Mouse (Mus musculus): ENCODE measurements at regions not wholly inside any gene's neighbourhood (a gene's known extent, or its start where the extent isn't known, plus 50 kb on each side); places are given as distances from the start of the nearest gene placed in this dataset.
"Not testable (repeated sequence)": the region's sequence is repeated elsewhere in the genome, so short reads cannot be mapped to it uniquely, and the experiment has no call there.

GRCm38 (mm10) chr16:15194926-15195711 is 122.1 kb upstream of the Gm21897 start:
- Histone ChIP-seq H3K4me3 (no peak overlapping the region), H3K27ac (no peak overlapping the region), H3K36me3 (ENCODE audit: poor library complexity, severe bottlenecking) (no peaks in the 10 kb centered on the region), H3K27me3 (no peaks in the 10 kb centered on the region), H3K9ac (no peak overlapping the region), H3K9me3 (replicated peaks) (no peaks in the 10 kb centered on the region), H3K4me2 (no peak overlapping the region), H3K4me1 (no peaks in the 10 kb centered on the region)
- WGBS, result 77% methylated on average over 6 of the region's 6 CpGs
- ATAC-seq, result no peak

- H3K9me3 ChIP-seq (replicated peaks); H3K4me1 ChIP-seq; H3K36me3 ChIP-seq (ENCODE audit: poor library complexity, severe bottlenecking); H3K9ac ChIP-seq; H3K27me3 ChIP-seq; H3K4me2 ChIP-seq; H3K4me3 ChIP-seq; ATAC-seq; H3K27ac ChIP-seq: not testable (repeated sequence)
- 92% methylated on average over 8 of the region's 12 CpGs for WGBS
Observed at GRCm38 (mm10) chr16:15195931-15196330, 121.3 kb upstream of the Gm21897 start.

GRCm38 (mm10) chr16:15196855-15197254 is 120.4 kb upstream of the Gm21897 start:
- Histone ChIP-seq H3K4me2 (no peak overlapping the region), H3K4me1 (no peaks in the 10 kb centered on the region), H3K9ac (no peak overlapping the region), H3K4me3 (no peak overlapping the region), H3K9me3 (replicated peaks) (no peaks in the 10 kb centered on the region), H3K27ac (no peak overlapping the region), H3K27me3 (no peaks in the 10 kb centered on the region), H3K36me3 (ENCODE audit: poor library complexity, severe bottlenecking) (no peaks in the 10 kb centered on the region)
- no peak for ATAC-seq

GRCm38 (mm10) chr16:15215921-15216320 is 101.3 kb upstream of the Gm21897 start:
- Histone ChIP-seq H3K4me2 (no peak overlapping the region), H3K4me3 (no peak overlapping the region), H3K27ac (no peak overlapping the region), H3K9me3 (replicated peaks) (no peaks in the 10 kb centered on the region), H3K4me1 (no peaks in the 10 kb centered on the region), H3K27me3 (no peaks in the 10 kb centered on the region), H3K36me3 (ENCODE audit: poor library complexity, severe bottlenecking) (no peaks in the 10 kb centered on the region), H3K9ac (no peak overlapping the region)
- ATAC-seq, result no peak
- 86% methylated on average over 2 of the region's 2 CpGs for WGBS

GRCm38 (mm10) chr16:15220961-15221547 is 96.2 kb upstream of the Gm21897 start:
- no peaks in the 10 kb centered on the region for H3K4me1 ChIP-seq
- no peaks in the 10 kb centered on the region for H3K27me3 ChIP-seq
- 79% methylated on average over 4 of the region's 4 CpGs for WGBS
- no peak for ATAC-seq
- no peak overlapping the region for H3K4me2 ChIP-seq
- no peak overlapping the region for H3K4me3 ChIP-seq
- no peak overlapping the region for H3K27ac ChIP-seq
- H3K9ac ChIP-seq, result no peak overlapping the region
- H3K36me3 ChIP-seq (ENCODE audit: poor library complexity, severe bottlenecking), result no peaks in the 10 kb centered on the region
- H3K9me3 ChIP-seq (replicated peaks), result no peaks in the 10 kb centered on the region

- H3K4me1 ChIP-seq, result no peaks in the 10 kb centered on the region
- ATAC-seq, result no peak
Observed at GRCm38 (mm10) chr16:15237836-15238235, 79.4 kb upstream of the Gm21897 start.

GRCm38 (mm10) chr16:15238449-15238848 is 78.8 kb upstream of the Gm21897 start:
- no peak for ATAC-seq
- Histone ChIP-seq H3K4me1 (no peaks in the 10 kb centered on the region), H3K36me3 (ENCODE audit: poor library complexity, severe bottlenecking) (no peaks in the 10 kb centered on the region), H3K4me3 (no peak overlapping the region), H3K27me3 (no peaks in the 10 kb centered on the region), H3K9ac (no peak overlapping the region), H3K4me2 (no peak overlapping the region), H3K9me3 (replicated peaks) (no peaks in the 10 kb centered on the region), H3K27ac (no peak overlapping the region)

More at GRCm38 (mm10) chr16:15237836-15238235, 79.4 kb upstream of the Gm21897 start:
- Histone ChIP-seq H3K27me3 (no peaks in the 10 kb centered on the region), H3K36me3 (ENCODE audit: poor library complexity, severe bottlenecking) (no peaks in the 10 kb centered on the region), H3K9me3 (replicated peaks) (no peaks in the 10 kb centered on the region), H3K4me2 (no peak overlapping the region), H3K9ac (no peak overlapping the region), H3K4me3 (no peak overlapping the region), H3K27ac (no peak overlapping the region)

- H3K4me3 ChIP-seq, result no peak overlapping the region
- no peaks in the 10 kb centered on the region for H3K36me3 ChIP-seq (ENCODE audit: poor library complexity, severe bottlenecking)
- no peak for ATAC-seq
- no peaks in the 10 kb centered on the region for H3K27me3 ChIP-seq
- H3K27ac ChIP-seq, result no peak overlapping the region
- no peaks in the 10 kb centered on the region for H3K4me1 ChIP-seq
- no peaks in the 10 kb centered on the region for H3K9me3 ChIP-seq (replicated peaks)
- H3K4me2 ChIP-seq, result no peak overlapping the region
- H3K9ac ChIP-seq, result no peak overlapping the region
Observed at GRCm38 (mm10) chr16:15250186-15250585, 67.1 kb upstream of the Gm21897 start.

- Histone ChIP-seq H3K27ac (no peak overlapping the region), H3K9ac (no peak overlapping the region), H3K9me3 (replicated peaks) (no peaks in the 10 kb centered on the region), H3K27me3 (no peaks in the 10 kb centered on the region), H3K36me3 (ENCODE audit: poor library complexity, severe bottlenecking) (no peaks in the 10 kb centered on the region), H3K4me3 (no peak overlapping the region), H3K4me1 (no peaks in the 10 kb centered on the region), H3K4me2 (no peak overlapping the region)
- ATAC-seq, result no peak
- 76% methylated on average over 2 of the region's 2 CpGs for WGBS
Observed at GRCm38 (mm10) chr16:15251686-15252085, 65.6 kb upstream of the Gm21897 start.

GRCm38 (mm10) chr16:15252666-15253347 is 64.5 kb upstream of the Gm21897 start:
- H3K4me3 ChIP-seq, result no peak overlapping the region
- ATAC-seq, result no peak
- H3K27me3 ChIP-seq, result no peaks in the 10 kb centered on the region
- WGBS, result 89% methylated on average over 6 of the region's 6 CpGs
- H3K4me2 ChIP-seq, result no peak overlapping the region
- H3K27ac ChIP-seq, result no peak overlapping the region
- H3K9ac ChIP-seq, result no peak overlapping the region
- H3K9me3 ChIP-seq (replicated peaks), result no peaks in the 10 kb centered on the region
- H3K36me3 ChIP-seq (ENCODE audit: poor library complexity, severe bottlenecking), result no peaks in the 10 kb centered on the region
- no peaks in the 10 kb centered on the region for H3K4me1 ChIP-seq

- no peak overlapping the region for H3K27ac ChIP-seq
- no peak overlapping the region for H3K4me2 ChIP-seq
- no peaks in the 10 kb centered on the region for H3K36me3 ChIP-seq (ENCODE audit: poor library complexity, severe bottlenecking)
- H3K4me3 ChIP-seq, result no peak overlapping the region
- 84% methylated on average over 3 of the region's 3 CpGs for WGBS
- H3K9me3 ChIP-seq (replicated peaks), result no peaks in the 10 kb centered on the region
- H3K27me3 ChIP-seq, result no peaks in the 10 kb centered on the region
- H3K4me1 ChIP-seq, result no peaks in the 10 kb centered on the region
- ATAC-seq, result no peak
- no peak overlapping the region for H3K9ac ChIP-seq
Observed at GRCm38 (mm10) chr16:15253348-15253693, 63.9 kb upstream of the Gm21897 start.

GRCm38 (mm10) chr16:15254669-15255068 is 62.6 kb upstream of the Gm21897 start:
- no peak overlapping the region for H3K27ac ChIP-seq
- H3K9ac ChIP-seq, result no peak overlapping the region
- no peak overlapping the region for H3K4me2 ChIP-seq
- H3K27me3 ChIP-seq, result no peaks in the 10 kb centered on the region
- no peaks in the 10 kb centered on the region for H3K36me3 ChIP-seq (ENCODE audit: poor library complexity, severe bottlenecking)
- no peaks in the 10 kb centered on the region for H3K4me1 ChIP-seq
- WGBS, result 97% methylated on average over 2 of the region's 2 CpGs
- H3K4me3 ChIP-seq, result no peak overlapping the region
- H3K9me3 ChIP-seq (replicated peaks), result no peaks in the 10 kb centered on the region
- ATAC-seq, result no peak
